Mouse (Mus musculus) kidney, postnatal 14 days (tissue): ENCODE measurements at regions not wholly inside any gene's neighbourhood (a gene's known extent, or its start where the extent isn't known, plus 50 kb on each side); places are given as distances from the start of the nearest gene placed in this dataset.

Experiments
- DNase-seq: peaks from one replicate; pipeline ENCODE4 v3.0.0; 2022; ENCODE audit warnings: mixed read lengths

- no peak for DNase-seq
These were observed 350.1 kb upstream of the Cited2 start for GRCm38 (mm10) chr10:17372905-17373304.

GRCm38 (mm10) chr10:17374047-17374446 is 349.0 kb upstream of the Cited2 start:
- no peak for DNase-seq

GRCm38 (mm10) chr10:17382990-17383389 is 340.0 kb upstream of the Cited2 start:
- DNase-seq, result no peak

- DNase-seq, result no peak
These were observed 337.8 kb upstream of the Cited2 start for GRCm38 (mm10) chr10:17385181-17385580.

GRCm38 (mm10) chr10:17387296-17387695 is 335.7 kb upstream of the Cited2 start:
- DNase-seq, result no peak

- no peak for DNase-seq
These were observed 327.4 kb upstream of the Cited2 start for GRCm38 (mm10) chr10:17395495-17396224.

- DNase-seq, result no peak
These were observed 319.1 kb upstream of the Cited2 start for GRCm38 (mm10) chr10:17403899-17404298.

- DNase-seq, result no peak
These were observed 315.0 kb upstream of the Cited2 start for GRCm38 (mm10) chr10:17407854-17408606.

GRCm38 (mm10) chr10:17408781-17409180 is 314.2 kb upstream of the Cited2 start:
- no peak for DNase-seq

- peak; percentile 71 for DNase-seq
These were observed 311.6 kb upstream of the Cited2 start for GRCm38 (mm10) chr10:17411300-17411987.

- no peak for DNase-seq
These were observed 307.9 kb upstream of the Cited2 start for GRCm38 (mm10) chr10:17415112-17415511.

- DNase-seq, result no peak
These were observed 306.9 kb upstream of the Cited2 start for GRCm38 (mm10) chr10:17416121-17416520.

- no peak for DNase-seq
These were observed 305.6 kb upstream of the Cited2 start for GRCm38 (mm10) chr10:17417394-17417793.

- DNase-seq, result peak; percentile 45
These were observed 304.8 kb upstream of the Cited2 start for GRCm38 (mm10) chr10:17418227-17418685.

- peak; percentile 43 for DNase-seq
These were observed 299.3 kb upstream of the Cited2 start for GRCm38 (mm10) chr10:17423584-17424278.

GRCm38 (mm10) chr10:17426197-17426596 is 296.8 kb upstream of the Cited2 start:
- peak; percentile 23 for DNase-seq

- DNase-seq, result no peak
These were observed 295.7 kb upstream of the Cited2 start for GRCm38 (mm10) chr10:17427316-17427715.

GRCm38 (mm10) chr10:17428315-17428714 is 294.7 kb upstream of the Cited2 start:
- peak; percentile 29 for DNase-seq

- no peak for DNase-seq
These were observed 291.9 kb upstream of the Cited2 start for GRCm38 (mm10) chr10:17431068-17431467.

GRCm38 (mm10) chr10:17434098-17434497 is 288.9 kb upstream of the Cited2 start:
- no peak for DNase-seq

GRCm38 (mm10) chr10:17450240-17450639 is 272.8 kb upstream of the Cited2 start:
- DNase-seq, result peak; percentile 10

GRCm38 (mm10) chr10:17470880-17471279 is 252.1 kb upstream of the Cited2 start:
- no peak for DNase-seq

GRCm38 (mm10) chr10:17472536-17472935 is 250.5 kb upstream of the Cited2 start:
- DNase-seq, result no peak
